Mouse (Mus musculus) liver, embryonic 13.5 days (tissue): ENCODE data around the gene Fnip2. TPM values are rescaled to one million over a fixed set of nuclear protein-coding genes. Genes with fewer than 3 reads are reported as not detected.
A peak's percentile ranks its signal among the peaks of the same experiment; 100 is the strongest.

Experiments
- ATAC-seq: fragments of 200-750 bp; cut with Nextera tagmentation; 2 replicates; pipeline ENCODE4 v1.8.0; 2017; ENCODE audit warnings: low read depth, mild to moderate bottlenecking, moderate number of reproducible peaks, moderate library complexity
- DNase-seq: peaks from one replicate; pipeline ENCODE4 v3.0.0; 2022
- H3K27ac ChIP-seq: fragments of 300-500 bp; sonication (generic); 2 replicates; pipeline ENCODE4 v1.5.1; 2015; ENCODE audit warnings: moderate library complexity, mild to moderate bottlenecking, inconsistent platforms
- H3K27me3 ChIP-seq: fragments of 300-500 bp; sonication (generic); 2 replicates; pipeline ENCODE4 v1.6.1; 2015; ENCODE audit warnings: mild to moderate bottlenecking, inconsistent platforms
- H3K36me3 ChIP-seq: fragments of 300-500 bp; sonication (generic); 2 replicates; pipeline ENCODE4 v1.6.1; 2015; ENCODE audit warnings: mild to moderate bottlenecking, inconsistent platforms
- H3K4me1 ChIP-seq: fragments of 300-500 bp; sonication (generic); replicated peaks from 2 replicates; pipeline ENCODE4 v1.6.1; 2015; ENCODE audit warnings: inconsistent platforms
- H3K4me2 ChIP-seq: fragments of 300-500 bp; sonication (generic); 2 replicates; pipeline ENCODE4 v1.6.1; 2015; ENCODE audit warnings: inconsistent platforms, mild to moderate bottlenecking, moderate library complexity
- H3K4me3 ChIP-seq: fragments of 300-500 bp; sonication (generic); replicated peaks from 2 replicates; pipeline ENCODE4 v1.5.1; 2015; ENCODE audit warnings: mild to moderate bottlenecking, inconsistent platforms
- H3K9ac ChIP-seq: fragments of 300-500 bp; sonication (generic); 2 replicates; pipeline ENCODE4 v1.6.1; 2015; ENCODE audit warnings: mild to moderate bottlenecking, inconsistent platforms
- H3K9me3 ChIP-seq: fragments of 300-500 bp; sonication (generic); replicated peaks from 2 replicates; pipeline ENCODE4 v1.6.1; 2016; ENCODE audit warnings: inconsistent platforms
- WGBS: fragments of 180-500 bp; shearing (Covaris S2); methylation state at CpG from one replicate; pipeline ENCODE4 v1.1.7; 2015; ENCODE audit not compliant: insufficient replicate concordance; 5-methylcytosine and 5-hydroxymethylcytosine counted together
- polyA plus RNA-seq: library from polyadenylated mRNA; unstranded; fragments of >200 nt; fragmentation: Nextera tagmentation; extraction: Ambion mirVana; gene quantifications from 2 replicates; pipeline ENCODE4 v1.2.1, GENCODE M21; 2015

Gene Fnip2
- polyA plus RNA-seq, 1 experiment from 2014 or later = 3.5 TPM

- no peak for DNase-seq
- 75% methylated on average over 4 of the region's 4 CpGs for WGBS
- Histone ChIP-seq H3K4me3 (no peak overlapping the region), H3K9me3 (no peaks in the 10 kb centered on the region), H3K4me2 (no peak overlapping the region), H3K27me3 (no peaks in the 10 kb centered on the region), H3K9ac (no peak overlapping the region), H3K27ac (no peak overlapping the region), H3K36me3 (no peaks in the 10 kb centered on the region), H3K4me1 (peaks cover 54% of the 10 kb centered on the region)
- ATAC-seq = no peak
Observed at GRCm38 (mm10) chr3:79523349-79523748, 44.2 kb downstream of the Fnip2 start.

- DNase-seq (no peak), ATAC-seq (no peak)
- H3K27me3 ChIP-seq = no peaks in the 10 kb centered on the region
- no peak overlapping the region for H3K4me3 ChIP-seq
- WGBS = 38% methylated on average over 9 of the region's 9 CpGs
- H3K9me3 ChIP-seq = no peaks in the 10 kb centered on the region
- H3K27ac ChIP-seq = peak overlapping the region; percentile 48; the same call in 1 of the 2 replicates
- H3K4me1 ChIP-seq = peaks cover 49% of the 10 kb centered on the region
- H3K9ac ChIP-seq = peak overlapping the region; percentile 7; the same call in 1 of the 2 replicates
- H3K4me2 ChIP-seq = no peak overlapping the region
- H3K36me3 ChIP-seq = peaks cover 28% of the 10 kb centered on the region
Observed at GRCm38 (mm10) chr3:79519862-79520261, 47.7 kb downstream of the Fnip2 start.

- no peaks in the 10 kb centered on the region for H3K9me3 ChIP-seq
- DNase-seq (no peak), ATAC-seq (peak; percentile 75)
- no peak overlapping the region for H3K4me3 ChIP-seq
- H3K27me3 ChIP-seq = no peaks in the 10 kb centered on the region
- WGBS = 20% methylated on average over 13 of the region's 13 CpGs
- H3K36me3 ChIP-seq = peaks cover 36% of the 10 kb centered on the region
- H3K4me2 ChIP-seq = peak overlapping the region; percentile 12
- H3K4me1 ChIP-seq = peaks cover 55% of the 10 kb centered on the region
- H3K9ac ChIP-seq = 0 out of 2 replicates have a peak overlapping the region, but pooled peaks have one; percentile 8
- H3K27ac ChIP-seq = peak overlapping the region; percentile 48; the same call in 1 of the 2 replicates
Observed at GRCm38 (mm10) chr3:79518761-79519527, 48.7 kb downstream of the Fnip2 start.

DNA sequence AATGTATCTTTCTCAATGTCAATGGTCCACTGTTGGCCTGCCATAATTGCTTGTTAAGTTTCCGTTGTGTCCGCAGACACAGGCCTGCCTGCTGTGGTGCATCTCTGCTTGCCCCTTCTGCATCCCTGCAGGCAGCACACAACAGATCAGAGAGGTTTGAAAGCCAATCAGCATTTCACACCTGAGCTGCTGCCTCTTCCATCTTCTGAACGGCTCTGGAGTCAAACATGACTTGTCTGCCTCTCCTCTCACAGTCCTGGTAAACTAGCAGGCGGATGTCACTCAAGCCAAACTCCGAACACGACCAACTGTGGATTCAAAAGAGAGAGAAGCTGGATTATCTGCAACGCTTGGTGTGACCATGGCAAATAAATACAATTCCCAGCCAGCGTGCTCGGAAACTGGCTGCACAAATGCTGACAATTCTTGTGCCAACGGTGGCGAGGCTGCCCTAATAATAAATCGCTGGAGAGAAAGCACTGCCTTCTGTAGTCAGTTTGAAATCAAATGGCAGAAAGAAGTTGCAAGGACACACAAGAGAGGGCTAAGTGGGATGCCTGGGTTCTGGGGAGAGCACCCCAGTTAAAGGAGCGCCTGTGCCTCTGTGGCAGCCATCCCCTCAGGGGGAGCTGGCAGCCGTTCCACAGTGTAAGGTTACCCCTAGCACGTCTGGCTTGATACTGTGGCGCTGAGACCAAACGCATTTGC is 49.6 kb downstream of the Fnip2 start:
- Histone ChIP-seq H3K36me3 (peaks cover 41% of the 10 kb centered on the region), H3K4me2 (no peak overlapping the region), H3K4me1 (peaks cover 55% of the 10 kb centered on the region), H3K27me3 (no peaks in the 10 kb centered on the region), H3K9me3 (no peaks in the 10 kb centered on the region), H3K27ac (no peak overlapping the region), H3K9ac (no peak overlapping the region), H3K4me3 (no peak overlapping the region)
- DNase-seq (no peak), ATAC-seq (no peak)
- WGBS = 85% methylated on average over 17 of the region's 17 CpGs

DNA sequence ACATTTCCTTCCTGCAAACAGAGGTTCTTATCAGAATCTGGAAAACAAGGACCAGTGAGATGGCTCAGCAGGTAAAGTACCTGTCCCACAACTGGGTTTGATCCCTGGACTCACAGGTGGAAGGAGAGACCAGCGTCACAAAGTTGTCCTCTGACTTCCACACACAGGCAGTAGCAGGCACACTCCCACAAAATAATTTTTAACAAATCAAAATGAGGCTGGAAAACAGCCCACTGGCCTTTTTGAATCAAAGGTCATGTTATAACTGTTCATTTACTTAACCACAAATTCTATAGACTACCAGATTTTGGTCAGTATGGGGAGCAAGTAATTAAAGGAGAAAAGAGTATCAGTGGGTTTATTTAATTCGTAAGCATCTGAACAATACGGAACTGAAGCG is 50.6 kb downstream of the Fnip2 start:
- Histone ChIP-seq H3K9me3 (no peaks in the 10 kb centered on the region), H3K27me3 (no peaks in the 10 kb centered on the region), H3K4me3 (no peak overlapping the region), H3K4me1 (peaks cover 55% of the 10 kb centered on the region), H3K27ac (no peak overlapping the region), H3K36me3 (peaks cover 43% of the 10 kb centered on the region), H3K9ac (no peak overlapping the region), H3K4me2 (no peak overlapping the region)
- 92% methylated on average over 4 of the region's 4 CpGs for WGBS
- no peak for ATAC-seq
- no peak for DNase-seq

DNA sequence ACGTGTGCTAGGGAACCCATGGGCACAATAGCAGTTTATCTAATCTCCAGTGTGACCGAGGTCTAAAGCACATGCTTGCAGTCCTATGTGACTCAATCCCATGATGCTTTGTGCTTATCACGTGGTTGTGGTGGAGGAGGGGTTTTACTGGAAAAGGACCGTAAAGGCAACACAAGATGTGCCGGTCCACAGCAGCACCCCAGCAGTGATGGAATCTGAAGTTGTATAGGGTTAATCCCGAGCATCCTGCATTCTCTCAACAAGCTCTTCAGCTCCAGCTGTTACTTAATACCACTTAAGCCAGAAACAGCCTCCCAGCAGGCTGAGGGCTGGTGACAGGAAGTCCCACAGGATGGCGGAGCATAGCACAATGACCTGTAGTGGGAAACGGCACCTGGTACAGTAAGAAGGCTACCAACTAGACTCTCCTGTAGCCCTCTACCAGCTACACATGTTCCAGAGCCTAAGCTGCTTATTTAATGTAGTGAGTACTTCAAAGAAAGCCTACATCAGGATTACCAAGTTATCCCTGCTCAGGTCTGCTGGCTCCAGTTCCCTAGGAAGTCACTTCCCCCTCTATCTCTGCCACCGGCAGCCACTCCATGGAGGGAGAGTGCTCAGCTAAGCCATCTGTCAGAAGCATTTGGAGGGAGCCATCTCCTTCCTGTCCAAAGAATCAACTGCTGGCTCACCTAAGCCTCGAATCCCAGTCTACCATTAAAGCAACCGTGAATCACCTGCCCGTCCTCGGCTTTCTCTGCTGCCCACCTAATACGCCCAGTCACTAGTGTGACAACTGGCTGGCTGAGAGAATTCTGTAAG is 51.3 kb downstream of the Fnip2 start:
- H3K27ac ChIP-seq = no peak overlapping the region
- no peak overlapping the region for H3K4me2 ChIP-seq
- H3K4me1 ChIP-seq = peaks cover 51% of the 10 kb centered on the region
- ATAC-seq (peak; percentile 32; the same call in 1 of the 2 replicates), DNase-seq (no peak)
- WGBS = 61% methylated on average over 14 of the region's 14 CpGs
- H3K9me3 ChIP-seq = no peaks in the 10 kb centered on the region
- no peaks in the 10 kb centered on the region for H3K27me3 ChIP-seq
- H3K36me3 ChIP-seq = peaks cover 49% of the 10 kb centered on the region
- H3K9ac ChIP-seq = no peak overlapping the region
- no peak overlapping the region for H3K4me3 ChIP-seq

GRCm38 (mm10) chr3:79514304-79514703 is 53.3 kb downstream of the Fnip2 start:
- Histone ChIP-seq H3K9me3 (no peaks in the 10 kb centered on the region), H3K27me3 (no peaks in the 10 kb centered on the region), H3K4me1 (peaks cover 34% of the 10 kb centered on the region), H3K4me3 (no peak overlapping the region), H3K36me3 (peaks cover 59% of the 10 kb centered on the region), H3K9ac (no peak overlapping the region), H3K4me2 (no peak overlapping the region), H3K27ac (no peak overlapping the region)
- 83% methylated on average over 2 of the region's 2 CpGs for WGBS
- ATAC-seq (no peak), DNase-seq (no peak)

- no peak overlapping the region for H3K27ac ChIP-seq
- H3K4me2 ChIP-seq = no peak overlapping the region
- DNase-seq (no peak), ATAC-seq (no peak)
- peaks cover 69% of the 10 kb centered on the region for H3K36me3 ChIP-seq
- no peak overlapping the region for H3K4me3 ChIP-seq
- WGBS = 73% methylated on average over 2 of the region's 2 CpGs
- H3K27me3 ChIP-seq = no peaks in the 10 kb centered on the region
- no peaks in the 10 kb centered on the region for H3K9me3 ChIP-seq
- H3K9ac ChIP-seq = no peak overlapping the region
- no peaks in the 10 kb centered on the region for H3K4me1 ChIP-seq
Observed at GRCm38 (mm10) chr3:79501166-79501728, 66.3 kb downstream of the Fnip2 start.

GRCm38 (mm10) chr3:79500279-79500678 is 67.3 kb downstream of the Fnip2 start:
- H3K4me1 ChIP-seq = no peaks in the 10 kb centered on the region
- no peak overlapping the region for H3K4me2 ChIP-seq
- H3K27ac ChIP-seq = no peak overlapping the region
- WGBS = 93% methylated on average over 10 of the region's 10 CpGs
- no peak overlapping the region for H3K9ac ChIP-seq
- no peaks in the 10 kb centered on the region for H3K27me3 ChIP-seq
- no peaks in the 10 kb centered on the region for H3K9me3 ChIP-seq
- DNase-seq (no peak), ATAC-seq (no peak)
- H3K36me3 ChIP-seq = peaks cover 67% of the 10 kb centered on the region
- H3K4me3 ChIP-seq = no peak overlapping the region

DNA sequence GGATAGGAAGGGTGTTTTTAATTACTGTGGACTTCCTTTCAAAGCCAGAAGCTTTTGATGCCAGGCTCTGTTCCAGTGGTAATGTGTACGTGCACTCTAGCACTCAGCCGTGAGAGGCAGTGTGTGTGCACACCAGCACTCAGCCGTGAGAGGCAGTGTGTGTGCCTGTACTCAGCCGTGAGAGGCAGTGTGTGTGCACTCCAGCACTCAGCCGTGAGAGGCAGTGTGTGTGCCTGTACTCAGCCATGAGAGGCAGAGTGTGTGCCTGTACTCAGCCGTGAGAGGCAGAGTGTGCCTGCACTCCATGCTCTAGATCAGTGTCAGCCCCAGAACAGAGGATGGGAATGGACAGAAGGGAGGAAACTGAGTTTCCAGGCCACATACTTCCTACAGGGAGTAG is 70.9 kb downstream of the Fnip2 start:
- no peak overlapping the region for H3K27ac ChIP-seq
- DNase-seq = no peak
- no peak overlapping the region for H3K4me2 ChIP-seq
- no peak overlapping the region for H3K4me3 ChIP-seq
- no peak overlapping the region for H3K9ac ChIP-seq
- WGBS = 86% methylated on average over 6 of the region's 6 CpGs
- no peaks in the 10 kb centered on the region for H3K9me3 ChIP-seq
- no peak; the same call in 1 of the 2 replicates for ATAC-seq
- H3K4me1 ChIP-seq = no peaks in the 10 kb centered on the region; the same call in 1 of the 2 replicates
- no peaks in the 10 kb centered on the region for H3K27me3 ChIP-seq
- H3K36me3 ChIP-seq = peaks cover 83% of the 10 kb centered on the region

DNA sequence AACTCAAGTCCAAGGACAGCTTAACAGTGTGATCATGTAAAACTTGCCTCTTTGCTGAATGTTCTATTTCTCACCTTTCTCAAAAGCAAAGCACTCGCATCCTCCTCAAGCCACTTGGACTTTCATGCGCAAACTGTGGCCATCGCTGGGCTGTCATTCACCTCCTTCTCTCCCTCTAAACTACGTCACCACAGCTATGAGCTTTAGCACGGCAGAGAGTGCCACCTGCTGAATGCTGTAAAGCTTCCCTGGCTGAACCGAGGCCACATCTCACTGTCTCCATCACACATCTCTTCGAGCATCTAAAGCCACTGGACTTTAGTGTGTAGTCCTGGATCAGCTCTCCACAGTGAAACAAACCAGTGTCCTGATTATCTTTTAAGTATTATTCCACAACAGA is 72.4 kb downstream of the Fnip2 start:
- Histone ChIP-seq H3K27me3 (no peaks in the 10 kb centered on the region), H3K9ac (no peak overlapping the region), H3K27ac (no peak overlapping the region), H3K4me2 (no peak overlapping the region), H3K9me3 (no peaks in the 10 kb centered on the region), H3K4me3 (no peak overlapping the region), H3K36me3 (peaks cover 86% of the 10 kb centered on the region), H3K4me1 (no peaks in the 10 kb centered on the region; the same call in 1 of the 2 replicates)
- no peak for ATAC-seq
- no peak for DNase-seq
- WGBS = 87% methylated on average over 7 of the region's 7 CpGs
